Mouse (Mus musculus): Measurements from ENCODE around the gene Tube1. TPM values are rescaled to one million over a fixed set of nuclear protein-coding genes. Genes with fewer than 3 reads are reported as not detected.
A peak's percentile ranks its signal among the peaks of the same experiment; 100 is the strongest.
"Not testable (repeated sequence)": the region's sequence is repeated elsewhere in the genome, so short reads cannot be mapped to it uniquely, and the experiment has no call there.

Tube1 gene
- polyA plus RNA-seq, 1 experiment from 2014 or later: 14.4 TPM

- Histone ChIP-seq H3K27ac (no peak overlapping the region), H3K9ac (no peak overlapping the region), H3K4me2 (replicated peaks) (peak overlapping the region; percentile 59), H3K27me3 (0 out of 2 replicates have a peak, but pooled peaks cover 2% of the 10 kb centered on the region), H3K36me3 (no peaks in the 10 kb centered on the region), H3K4me1 (peaks cover 25% of the 10 kb centered on the region), H3K4me3 (no peak overlapping the region), H3K9me3 (replicated peaks) (no peaks in the 10 kb centered on the region)
- 11% methylated on average over 6 of the region's 6 CpGs for WGBS
- peak; percentile 6; the same call in 1 of the 2 replicates for ATAC-seq (ENCODE audit: low FRiP score)
These were observed 36.9 kb downstream of the Tube1 start for GRCm38 (mm10) chr10:39170706-39171105.

- Histone ChIP-seq H3K4me1 (peaks cover 21% of the 10 kb centered on the region), H3K4me2 (replicated peaks) (peak overlapping the region; percentile 59), H3K36me3 (no peaks in the 10 kb centered on the region), H3K27ac (peak overlapping the region; percentile 94), H3K27me3 (0 out of 2 replicates have a peak, but pooled peaks cover 2% of the 10 kb centered on the region), H3K9me3 (replicated peaks) (no peaks in the 10 kb centered on the region), H3K4me3 (peak overlapping the region; percentile 32), H3K9ac (peak overlapping the region; percentile 39; the same call in 1 of the 2 replicates)
- 0% methylated on average over 19 of the region's 19 CpGs for WGBS
- ATAC-seq (ENCODE audit: low FRiP score): peak; percentile 95
These were observed 37.4 kb downstream of the Tube1 start for GRCm38 (mm10) chr10:39171134-39171533.

- WGBS: 9% methylated on average over 26 of the region's 26 CpGs
- Histone ChIP-seq H3K9ac (peak overlapping the region; percentile 39; the same call in 1 of the 2 replicates), H3K27ac (peak overlapping the region; percentile 94), H3K27me3 (0 out of 2 replicates have a peak, but pooled peaks cover 2% of the 10 kb centered on the region), H3K36me3 (no peaks in the 10 kb centered on the region), H3K9me3 (replicated peaks) (no peaks in the 10 kb centered on the region), H3K4me1 (peaks cover 21% of the 10 kb centered on the region), H3K4me2 (replicated peaks) (peak overlapping the region; percentile 59), H3K4me3 (peak overlapping the region; percentile 32)
- peak; percentile 87 for ATAC-seq (ENCODE audit: low FRiP score)
These were observed 38.1 kb downstream of the Tube1 start for GRCm38 (mm10) chr10:39171603-39172539.

GRCm38 (mm10) chr10:39172540-39172931, 38.8 kb downstream of the Tube1 start:
- Histone ChIP-seq H3K4me1 (peaks cover 21% of the 10 kb centered on the region), H3K36me3 (no peaks in the 10 kb centered on the region), H3K9ac (0 out of 2 replicates have a peak overlapping the region, but pooled peaks have one; percentile 10), H3K4me3 (no peak overlapping the region), H3K4me2 (replicated peaks) (peak overlapping the region; percentile 59), H3K9me3 (replicated peaks) (no peaks in the 10 kb centered on the region), H3K27me3 (no peaks in the 10 kb centered on the region), H3K27ac (peak overlapping the region; percentile 94)
- 72% methylated on average over 6 of the region's 6 CpGs for WGBS
- no peak for ATAC-seq (ENCODE audit: low FRiP score)

- WGBS: 36% methylated on average over 13 of the region's 13 CpGs
- no peak overlapping the region for H3K4me3 ChIP-seq
- H3K4me1 ChIP-seq: peaks cover 21% of the 10 kb centered on the region
- ATAC-seq (ENCODE audit: low FRiP score): no peak
- H3K36me3 ChIP-seq: no peaks in the 10 kb centered on the region
- H3K4me2 ChIP-seq (replicated peaks): peak overlapping the region; percentile 38
- 0 out of 2 replicates have a peak, but pooled peaks cover under 1% of the 10 kb centered on the region for H3K9me3 ChIP-seq (replicated peaks)
- H3K9ac ChIP-seq: no peak overlapping the region
- no peaks in the 10 kb centered on the region for H3K27me3 ChIP-seq
- H3K27ac ChIP-seq: peak overlapping the region; percentile 94
These were observed 39.3 kb downstream of the Tube1 start for GRCm38 (mm10) chr10:39173077-39173476.

GRCm38 (mm10) chr10:39176981-39177380, 43.2 kb downstream of the Tube1 start:
- Histone ChIP-seq H3K9me3 (replicated peaks) (0 out of 2 replicates have a peak, but pooled peaks cover 5% of the 10 kb centered on the region), H3K4me1 (peaks cover 16% of the 10 kb centered on the region), H3K9ac (no peak overlapping the region), H3K36me3 (no peaks in the 10 kb centered on the region), H3K27me3 (no peaks in the 10 kb centered on the region), H3K4me2 (replicated peaks) (no peak overlapping the region), H3K27ac (no peak overlapping the region), H3K4me3 (no peak overlapping the region)
- no peak for ATAC-seq (ENCODE audit: low FRiP score)
- WGBS: 87% methylated on average over 5 of the region's 5 CpGs

GRCm38 (mm10) chr10:39184864-39185544, 51.2 kb downstream of the Tube1 start:
- no peak overlapping the region for H3K4me2 ChIP-seq (replicated peaks)
- H3K4me1 ChIP-seq: no peaks in the 10 kb centered on the region
- no peak overlapping the region for H3K27ac ChIP-seq
- ATAC-seq (ENCODE audit: low FRiP score): no peak
- H3K9me3 ChIP-seq (replicated peaks): no peaks in the 10 kb centered on the region; the same call in 1 of the 2 replicates
- WGBS: 81% methylated on average over 8 of the region's 8 CpGs
- no peaks in the 10 kb centered on the region for H3K27me3 ChIP-seq
- H3K4me3 ChIP-seq: no peak overlapping the region
- H3K9ac ChIP-seq: no peak overlapping the region
- H3K36me3 ChIP-seq: no peaks in the 10 kb centered on the region

- Histone ChIP-seq H3K27ac (no peak overlapping the region), H3K4me1 (no peaks in the 10 kb centered on the region), H3K4me3 (no peak overlapping the region), H3K36me3 (no peaks in the 10 kb centered on the region), H3K9me3 (replicated peaks) (no peaks in the 10 kb centered on the region; the same call in 1 of the 2 replicates), H3K27me3 (no peaks in the 10 kb centered on the region), H3K9ac (no peak overlapping the region), H3K4me2 (replicated peaks) (no peak overlapping the region)
- WGBS: 79% methylated on average over 4 of the region's 4 CpGs
- ATAC-seq (ENCODE audit: low FRiP score): no peak
These were observed 51.8 kb downstream of the Tube1 start for GRCm38 (mm10) chr10:39185545-39185906.

GRCm38 (mm10) chr10:39192673-39193072, 58.9 kb downstream of the Tube1 start:
- H3K9me3 ChIP-seq (replicated peaks): no peaks in the 10 kb centered on the region; the same call in 1 of the 2 replicates
- WGBS: 94% methylated on average over 3 of the region's 3 CpGs
- no peak overlapping the region for H3K9ac ChIP-seq
- H3K4me3 ChIP-seq: no peak overlapping the region
- no peak overlapping the region for H3K4me2 ChIP-seq (replicated peaks)
- no peak overlapping the region for H3K27ac ChIP-seq
- no peaks in the 10 kb centered on the region for H3K27me3 ChIP-seq
- H3K36me3 ChIP-seq: no peaks in the 10 kb centered on the region
- no peak for ATAC-seq (ENCODE audit: low FRiP score)
- H3K4me1 ChIP-seq: no peaks in the 10 kb centered on the region

- H3K4me2 ChIP-seq (replicated peaks); H3K9me3 ChIP-seq (replicated peaks); ATAC-seq (ENCODE audit: low FRiP score); H3K27ac ChIP-seq; H3K4me3 ChIP-seq; H3K4me1 ChIP-seq; H3K36me3 ChIP-seq; H3K9ac ChIP-seq; H3K27me3 ChIP-seq: not testable (repeated sequence)
- 94% methylated on average over 11 of the region's 11 CpGs for WGBS
These were observed 64.4 kb downstream of the Tube1 start for GRCm38 (mm10) chr10:39198216-39198615.

All from hindbrain, embryonic 12.5 days (tissue).